Mouse (Mus musculus): ENCODE results near the gene Fkbp5.
A peak's percentile ranks its signal among the peaks of the same experiment; 100 is the strongest.

Fkbp5 gene

GRCm38 (mm10) chr17:28487584-28488257, 29.6 kb downstream of the Fkbp5 start:
- no peak for TF ChIP-seq POU5F1 (IDR thresholded peaks at IDR 0.05; ENCODE audit: borderline replicate concordance, low read length)
- H3K27me3 ChIP-seq (ENCODE audit: insufficient read depth, low read length) = no peaks in the 10 kb centered on the region
- peaks cover 72% of the 10 kb centered on the region for H3K4me1 ChIP-seq (replicated peaks; ENCODE audit: low read depth, low read length)
- no peaks in the 10 kb centered on the region for H3K36me3 ChIP-seq (ENCODE audit: insufficient read depth, low read length)
- no peaks in the 10 kb centered on the region for H3K9me3 ChIP-seq (ENCODE audit: low read length)
- peak overlapping the region; percentile 21 for H3K4me3 ChIP-seq (replicated peaks; ENCODE audit: low read length)

GRCm38 (mm10) chr17:28486720-28487119, 30.6 kb downstream of the Fkbp5 start:
- Histone ChIP-seq H3K4me3 (replicated peaks; ENCODE audit: low read length) (peak overlapping the region; percentile 94), H3K9me3 (ENCODE audit: low read length) (no peaks in the 10 kb centered on the region), H3K4me1 (replicated peaks; ENCODE audit: low read depth, low read length) (peaks cover 76% of the 10 kb centered on the region), H3K27me3 (ENCODE audit: insufficient read depth, low read length) (no peaks in the 10 kb centered on the region), H3K36me3 (ENCODE audit: insufficient read depth, low read length) (peaks cover 5% of the 10 kb centered on the region)
- TF ChIP-seq POU5F1 (IDR thresholded peaks at IDR 0.05; ENCODE audit: borderline replicate concordance, low read length) (no peak), CTCF (conservative IDR thresholded peaks at IDR 0.05; ENCODE audit: low read length) (peak; percentile 12; the same call in 1 of the 2 replicates), NANOG (IDR thresholded peaks at IDR 0.05; ENCODE audit: borderline replicate concordance, low read length) (no peak)

- Histone ChIP-seq H3K4me3 (replicated peaks; ENCODE audit: low read length) (peak overlapping the region; percentile 94), H3K4me1 (replicated peaks; ENCODE audit: low read depth, low read length) (peaks cover 75% of the 10 kb centered on the region), H3K36me3 (ENCODE audit: insufficient read depth, low read length) (peaks cover 10% of the 10 kb centered on the region), H3K9me3 (ENCODE audit: low read length) (no peaks in the 10 kb centered on the region), H3K27me3 (ENCODE audit: insufficient read depth, low read length) (no peaks in the 10 kb centered on the region)
- TF ChIP-seq POU5F1 (IDR thresholded peaks at IDR 0.05; ENCODE audit: borderline replicate concordance, low read length) (no peak), CTCF (conservative IDR thresholded peaks at IDR 0.05; ENCODE audit: low read length) (no peak), NANOG (IDR thresholded peaks at IDR 0.05; ENCODE audit: borderline replicate concordance, low read length) (no peak)
Observed at GRCm38 (mm10) chr17:28485977-28486400, 31.3 kb downstream of the Fkbp5 start.

- TF ChIP-seq NANOG (IDR thresholded peaks at IDR 0.05; ENCODE audit: borderline replicate concordance, low read length) (no peak), CTCF (conservative IDR thresholded peaks at IDR 0.05; ENCODE audit: low read length) (no peak), POU5F1 (IDR thresholded peaks at IDR 0.05; ENCODE audit: borderline replicate concordance, low read length) (no peak)
- peaks cover 11% of the 10 kb centered on the region for H3K36me3 ChIP-seq (ENCODE audit: insufficient read depth, low read length)
Observed at GRCm38 (mm10) chr17:28485446-28485948, 31.8 kb downstream of the Fkbp5 start.

GRCm38 (mm10) chr17:28484704-28485445, 32.5 kb downstream of the Fkbp5 start:
- no peak for TF ChIP-seq POU5F1 (IDR thresholded peaks at IDR 0.05; ENCODE audit: borderline replicate concordance, low read length)
- no peak for TF ChIP-seq CTCF (conservative IDR thresholded peaks at IDR 0.05; ENCODE audit: low read length)
- TF ChIP-seq NANOG (IDR thresholded peaks at IDR 0.05; ENCODE audit: borderline replicate concordance, low read length) = no peak
- peak overlapping the region; percentile 94 for H3K4me3 ChIP-seq (replicated peaks; ENCODE audit: low read length)
- H3K27me3 ChIP-seq (ENCODE audit: insufficient read depth, low read length) = no peaks in the 10 kb centered on the region
- no peaks in the 10 kb centered on the region for H3K9me3 ChIP-seq (ENCODE audit: low read length)
- peaks cover 17% of the 10 kb centered on the region for H3K36me3 ChIP-seq (ENCODE audit: insufficient read depth, low read length)
- H3K4me1 ChIP-seq (replicated peaks; ENCODE audit: low read depth, low read length) = peaks cover 78% of the 10 kb centered on the region

More at GRCm38 (mm10) chr17:28485446-28485948, 31.8 kb downstream of the Fkbp5 start:
- H3K9me3 ChIP-seq (ENCODE audit: low read length) = no peaks in the 10 kb centered on the region
- H3K27me3 ChIP-seq (ENCODE audit: insufficient read depth, low read length) = no peaks in the 10 kb centered on the region
- H3K4me3 ChIP-seq (replicated peaks; ENCODE audit: low read length) = peak overlapping the region; percentile 94
- peaks cover 75% of the 10 kb centered on the region for H3K4me1 ChIP-seq (replicated peaks; ENCODE audit: low read depth, low read length)

GRCm38 (mm10) chr17:28477421-28477820, 39.9 kb downstream of the Fkbp5 start:
- H3K27me3 ChIP-seq (ENCODE audit: insufficient read depth, low read length) = no peaks in the 10 kb centered on the region
- TF ChIP-seq CTCF (conservative IDR thresholded peaks at IDR 0.05; ENCODE audit: low read length) = no peak
- TF ChIP-seq POU5F1 (IDR thresholded peaks at IDR 0.05; ENCODE audit: borderline replicate concordance, low read length) = no peak
- TF ChIP-seq NANOG (IDR thresholded peaks at IDR 0.05; ENCODE audit: borderline replicate concordance, low read length) = no peak
- peak overlapping the region; percentile 41 for H3K4me3 ChIP-seq (replicated peaks; ENCODE audit: low read length)
- peaks cover 25% of the 10 kb centered on the region for H3K36me3 ChIP-seq (ENCODE audit: insufficient read depth, low read length)
- peaks cover 76% of the 10 kb centered on the region for H3K4me1 ChIP-seq (replicated peaks; ENCODE audit: low read depth, low read length)
- no peaks in the 10 kb centered on the region for H3K9me3 ChIP-seq (ENCODE audit: low read length)

GRCm38 (mm10) chr17:28476441-28476840, 40.9 kb downstream of the Fkbp5 start:
- TF ChIP-seq NANOG (IDR thresholded peaks at IDR 0.05; ENCODE audit: borderline replicate concordance, low read length) = no peak
- TF ChIP-seq POU5F1 (IDR thresholded peaks at IDR 0.05; ENCODE audit: borderline replicate concordance, low read length) = no peak
- H3K9me3 ChIP-seq (ENCODE audit: low read length) = no peaks in the 10 kb centered on the region
- peaks cover 77% of the 10 kb centered on the region for H3K4me1 ChIP-seq (replicated peaks; ENCODE audit: low read depth, low read length)
- no peaks in the 10 kb centered on the region for H3K27me3 ChIP-seq (ENCODE audit: insufficient read depth, low read length)
- H3K4me3 ChIP-seq (replicated peaks; ENCODE audit: low read length) = no peak overlapping the region
- H3K36me3 ChIP-seq (ENCODE audit: insufficient read depth, low read length) = peaks cover 28% of the 10 kb centered on the region

- TF ChIP-seq POU5F1 (IDR thresholded peaks at IDR 0.05; ENCODE audit: borderline replicate concordance, low read length) = no peak
- TF ChIP-seq CTCF (conservative IDR thresholded peaks at IDR 0.05; ENCODE audit: low read length) = peak; percentile 13; the same call in 1 of the 2 replicates
- no peak for TF ChIP-seq NANOG (IDR thresholded peaks at IDR 0.05; ENCODE audit: borderline replicate concordance, low read length)
- Histone ChIP-seq H3K4me1 (replicated peaks; ENCODE audit: low read depth, low read length) (peaks cover 79% of the 10 kb centered on the region), H3K4me3 (replicated peaks; ENCODE audit: low read length) (no peak overlapping the region), H3K36me3 (ENCODE audit: insufficient read depth, low read length) (peaks cover 31% of the 10 kb centered on the region), H3K9me3 (ENCODE audit: low read length) (no peaks in the 10 kb centered on the region), H3K27me3 (ENCODE audit: insufficient read depth, low read length) (no peaks in the 10 kb centered on the region)
Observed at GRCm38 (mm10) chr17:28475593-28476325, 41.6 kb downstream of the Fkbp5 start.

Data from E14TG2a.4 (cell line).